Mouse (Mus musculus) kidney, adult 2 months (tissue): Measurements from ENCODE around the gene Akain1.

ENCODE experiments used
- CTCF ChIP-seq: fragments of 200-500 bp; conservative IDR thresholded peaks from 2 replicates; pipeline ENCODE4 v1.5.1; 2011; ENCODE audit warnings: low read depth, mild to moderate bottlenecking, control low read depth, low read length, moderate library complexity, mixed read lengths; ENCODE audit not compliant: insufficient read depth, insufficient read length
- POLR2A ChIP-seq: fragments of 200-500 bp; IDR thresholded peaks from one replicate; pipeline ENCODE4 v1.6.1; 2011; ENCODE audit warnings: low read depth, low read length, control low read depth

DNA sequence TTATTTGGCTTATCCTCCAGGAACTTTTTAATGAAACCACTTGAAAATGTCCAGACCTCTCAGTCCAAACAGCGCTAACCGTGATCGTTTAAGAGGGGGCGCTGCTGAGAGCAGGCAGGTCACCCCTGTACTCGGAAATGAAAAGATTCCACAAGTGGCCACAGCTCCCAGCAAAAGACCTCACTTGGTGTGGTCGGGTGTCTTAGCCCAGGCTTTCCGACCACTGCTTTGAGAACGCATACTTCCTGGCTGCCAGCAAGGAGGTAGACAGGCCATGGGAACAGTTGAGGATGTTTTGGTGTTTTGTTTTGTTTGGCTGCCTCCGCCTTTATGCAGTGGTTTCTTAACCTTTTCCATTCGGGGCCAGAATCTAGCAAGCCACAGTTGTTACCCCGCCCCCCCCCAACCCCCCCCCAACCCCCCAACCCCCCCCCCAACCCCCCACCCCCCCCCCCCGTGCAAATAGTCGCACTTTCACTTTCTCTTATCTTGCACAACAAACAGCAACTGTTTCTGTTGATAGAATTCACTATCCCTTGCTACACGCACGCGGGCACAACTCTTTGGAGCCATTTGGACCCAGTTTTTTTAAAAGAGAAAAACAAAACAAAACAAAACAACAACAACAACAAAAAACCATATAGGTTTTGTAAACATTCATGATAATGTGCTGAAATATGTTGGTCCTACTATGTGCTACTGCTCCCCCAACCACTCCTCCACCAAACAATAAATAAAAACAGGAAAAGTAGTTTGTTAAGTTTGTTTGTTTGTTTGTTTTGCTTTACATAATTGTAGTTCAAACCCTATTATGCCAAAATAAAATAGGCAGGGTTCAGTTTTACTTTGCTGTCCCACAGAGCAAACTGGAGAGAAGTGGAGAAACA lies 42.7 kb upstream of the Akain1 start:
- TF ChIP-seq CTCF = 0 out of 2 replicates have a peak, but pooled peaks have one; percentile 16
- TF ChIP-seq POLR2A = no peak
